Mouse (Mus musculus): Measurements from ENCODE around the gene Grk6. TPM values are rescaled to one million over a fixed set of nuclear protein-coding genes. Genes with fewer than 3 reads are reported as not detected.

The Grk6 gene
- total RNA-seq (2022) = 10 to 100 TPM; 36.0 to 55.3 (median 48.6) TPM

GRCm38 (mm10) chr13:55444937-55445315 lies at the start of gene Grk6:
Gene Grk6 (plus strand): TSS chr13:55445072.
- peak; percentile 100 for DNase-seq

- DNase-seq = no peak
Measured at GRCm38 (mm10) chr13:55398088-55398487, 46.8 kb upstream of the Grk6 start, which contains the start of gene Slc34a1. Gene Slc34a1 (plus strand): TSS chr13:55398187.

DNA sequence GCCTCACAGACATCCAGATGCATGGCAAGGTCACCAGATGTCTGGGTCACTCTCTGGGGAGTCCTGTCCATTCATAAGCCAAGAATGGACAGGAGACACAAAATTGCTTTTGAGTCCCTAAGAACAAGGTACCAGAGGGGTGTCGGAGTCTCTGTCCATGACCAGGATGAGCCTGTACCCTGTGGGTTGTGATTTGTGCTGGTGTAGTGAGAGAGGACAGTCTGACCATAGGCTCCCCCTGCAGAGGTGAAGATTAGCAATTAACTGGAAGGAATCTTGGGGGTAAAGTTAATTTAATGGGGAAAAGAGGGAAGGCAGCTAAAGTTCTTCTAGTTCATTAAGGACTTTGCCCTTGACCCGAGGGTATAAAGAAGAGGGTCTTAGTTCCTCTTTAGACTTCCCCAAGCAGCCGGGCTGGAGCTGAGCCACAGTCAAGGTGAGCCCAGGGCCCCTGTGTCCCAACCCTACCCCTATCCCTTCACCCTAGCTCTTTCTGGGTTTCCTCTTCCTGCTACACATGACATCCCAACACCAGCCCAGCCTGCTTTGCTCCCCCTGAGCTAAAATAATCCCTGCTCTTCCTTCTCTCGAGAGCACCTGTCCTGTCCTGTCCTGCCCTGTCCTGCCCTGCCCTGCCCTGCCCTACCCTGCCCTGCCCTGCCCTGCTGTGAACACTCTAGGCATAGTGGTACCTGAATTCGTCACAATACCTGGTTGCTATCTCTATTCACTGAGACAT lies 45.4 kb upstream of the Grk6 start:
- DNase-seq = no peak

GRCm38 (mm10) chr13:55400039-55400346 lies 44.9 kb upstream of the Grk6 start:
- no peak for DNase-seq

GRCm38 (mm10) chr13:55403266-55403665 lies 41.6 kb upstream of the Grk6 start:
- no peak for DNase-seq

DNA sequence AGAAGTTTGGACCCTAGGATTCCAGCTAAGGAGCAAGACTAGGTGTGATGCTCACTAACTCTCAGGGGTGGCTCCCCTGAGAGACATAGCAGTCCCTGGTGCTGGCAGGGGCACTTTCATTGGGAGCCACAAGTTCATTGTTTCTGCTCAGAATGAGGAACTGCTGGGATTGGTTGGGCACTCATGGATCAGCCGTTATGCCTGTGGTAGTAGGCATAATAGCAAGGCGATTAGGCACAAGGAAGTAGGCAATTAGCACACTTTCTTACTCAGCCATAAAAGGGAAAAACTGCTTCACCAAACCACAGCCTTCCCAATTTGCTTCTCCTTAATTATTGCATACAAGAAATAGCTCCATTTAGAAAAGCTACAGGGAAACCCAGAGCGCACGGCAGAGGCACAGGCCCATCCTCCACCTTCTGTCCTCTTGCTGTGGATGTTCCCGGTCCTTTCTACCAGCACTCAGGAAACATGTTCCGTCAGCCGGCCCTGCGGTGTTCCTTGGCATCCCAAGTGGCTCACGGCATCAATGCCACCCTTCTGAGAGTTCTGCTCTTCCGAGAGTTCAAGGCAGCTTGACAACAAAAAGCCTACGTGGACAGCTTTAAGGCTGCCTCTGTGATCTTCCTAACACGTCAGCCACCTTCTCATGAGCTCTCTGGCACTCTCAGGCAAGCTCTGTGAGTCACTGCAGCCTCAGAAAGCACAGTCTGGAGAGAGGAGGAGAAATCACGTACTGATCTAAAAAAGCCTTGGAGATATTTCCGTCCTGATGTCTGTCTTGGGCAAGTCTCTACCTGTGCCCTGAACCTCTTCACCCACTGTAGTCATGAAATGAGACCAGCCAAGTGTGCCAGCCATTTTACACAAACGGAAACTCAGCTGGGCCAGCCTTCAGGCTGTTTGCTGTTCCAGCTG lies 40.7 kb upstream of the Grk6 start:
- no peak for DNase-seq

DNA sequence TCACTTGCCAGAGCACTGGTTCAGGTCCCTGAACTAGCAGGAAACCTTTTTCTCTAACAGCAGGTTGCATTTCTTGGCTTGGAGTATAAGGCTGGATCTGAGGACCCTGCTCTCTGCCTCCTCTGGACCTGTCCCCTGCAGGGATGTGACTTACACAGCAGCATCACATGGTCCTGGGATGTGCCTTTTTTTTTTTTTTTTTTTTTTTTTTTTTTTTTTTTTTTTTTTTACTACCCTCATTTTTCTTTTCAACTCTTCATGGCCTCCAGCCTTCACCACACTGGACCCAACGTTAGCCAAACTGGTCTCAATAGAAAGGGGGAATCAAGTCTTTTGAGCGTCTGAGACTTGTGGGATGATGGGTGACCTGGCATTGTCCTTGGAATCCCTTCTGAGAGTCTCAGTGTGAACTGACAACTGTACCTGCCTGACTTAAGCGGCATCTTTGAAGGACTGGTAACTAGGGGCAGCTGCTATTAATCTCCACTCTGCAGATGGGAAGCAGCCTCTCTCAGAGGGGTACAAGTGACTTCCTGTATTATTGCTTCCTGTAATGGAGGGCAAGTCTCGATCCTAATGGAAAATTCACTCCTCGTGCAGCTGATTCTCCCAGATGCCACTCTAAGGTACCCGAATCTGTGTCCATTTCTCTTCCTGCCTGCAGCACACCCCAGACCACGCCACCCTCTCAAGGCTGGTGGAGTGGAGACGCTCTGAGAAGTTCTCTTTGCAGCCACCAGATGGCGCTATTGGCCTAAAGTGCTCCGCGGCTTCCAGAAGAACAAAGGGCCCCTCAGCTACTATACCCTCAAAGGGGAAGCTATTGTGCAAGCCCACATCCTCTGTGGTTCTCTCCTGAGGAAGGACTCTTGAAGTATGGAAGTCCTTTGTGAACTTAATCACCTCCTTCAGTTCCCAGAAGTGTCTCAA lies 39.8 kb upstream of the Grk6 start:
- peak; percentile 36 for DNase-seq

DNA sequence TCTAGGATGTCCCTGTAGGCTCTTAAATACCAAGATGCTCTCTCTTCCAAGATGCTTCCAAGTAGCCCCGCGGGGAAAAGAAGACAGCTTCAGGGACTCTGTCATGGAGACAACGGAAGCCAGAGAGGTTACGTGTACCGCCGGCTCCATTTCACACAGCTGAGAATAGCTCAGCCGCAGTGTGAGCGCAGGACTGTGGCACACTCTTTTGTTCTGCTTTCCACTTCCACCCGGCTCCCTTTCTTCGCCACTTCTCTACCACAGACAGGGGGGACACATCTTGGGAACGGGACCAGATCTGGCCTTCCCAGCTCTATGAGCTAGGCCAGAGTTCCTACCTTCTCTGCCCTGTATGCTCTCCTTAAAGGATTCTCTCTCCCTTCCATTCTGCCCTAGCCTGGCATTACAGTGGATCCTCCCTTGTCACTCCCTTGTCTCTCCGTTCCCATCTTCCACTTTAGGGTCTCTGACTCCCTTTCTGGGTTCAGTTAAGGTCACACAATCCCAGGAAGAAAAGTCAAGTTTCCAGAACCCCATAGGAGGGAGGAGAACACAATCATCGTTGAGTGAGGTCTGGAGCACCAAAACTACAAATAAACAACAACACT lies 39.0 kb upstream of the Grk6 start:
- no peak for DNase-seq

GRCm38 (mm10) chr13:55407341-55407740 lies 37.5 kb upstream of the Grk6 start:
- no peak for DNase-seq

DNA sequence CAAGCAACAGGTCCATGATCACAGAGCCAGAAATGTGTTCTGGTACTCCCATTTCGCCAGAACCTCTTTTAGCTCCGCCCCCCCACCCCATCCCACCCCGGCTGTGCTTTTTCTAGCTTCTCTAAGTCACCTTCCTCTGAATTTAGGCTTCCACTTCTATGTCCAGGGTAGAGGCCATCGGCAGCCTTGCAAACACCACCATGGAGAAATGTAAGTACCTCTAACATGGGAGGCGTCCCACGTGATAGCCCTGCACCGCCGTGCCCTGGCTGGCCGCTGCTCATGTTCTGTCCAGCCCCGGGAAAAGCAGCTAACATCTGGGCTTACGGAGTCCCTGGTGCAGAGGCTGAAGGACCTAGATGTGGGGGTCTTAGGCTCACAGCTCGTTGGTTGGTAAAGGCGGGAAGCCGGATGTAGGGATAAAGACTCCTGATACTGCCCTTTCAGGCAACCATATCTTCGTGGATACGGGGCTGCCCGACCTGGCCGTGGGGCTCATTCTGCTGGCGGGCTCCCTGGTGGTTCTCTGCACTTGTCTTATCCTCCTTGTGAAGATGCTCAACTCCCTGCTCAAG lies 36.2 kb upstream of the Grk6 start:
- DNase-seq = no peak

DNA sequence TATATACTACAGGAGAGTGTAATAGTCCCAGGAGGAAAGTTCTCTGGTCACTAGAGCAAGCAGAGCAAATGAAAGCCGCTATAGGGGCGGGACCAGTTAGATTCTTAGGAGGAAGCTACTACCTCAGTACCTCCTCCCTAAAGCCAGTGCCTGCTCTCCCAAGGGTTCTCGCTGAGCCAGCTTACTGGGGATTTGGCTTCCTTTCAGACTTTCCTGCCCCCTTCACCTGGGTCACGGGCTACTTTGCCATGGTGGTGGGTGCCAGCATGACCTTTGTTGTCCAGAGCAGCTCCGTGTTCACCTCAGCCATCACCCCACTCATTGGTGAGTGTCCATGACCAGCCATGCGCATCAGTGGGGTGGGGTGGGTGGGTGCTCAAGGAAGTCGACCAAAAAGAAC lies 33.0 kb upstream of the Grk6 start:
- no peak for DNase-seq

- DNase-seq = no peak
Measured at GRCm38 (mm10) chr13:55412643-55413307, 32.1 kb upstream of the Grk6 start.

GRCm38 (mm10) chr13:55413333-55413732 lies 31.5 kb upstream of the Grk6 start:
- DNase-seq = no peak

- DNase-seq = no peak
Measured at GRCm38 (mm10) chr13:55414743-55415380, 30.0 kb upstream of the Grk6 start, which contains the start of gene Pfn3. Gene Pfn3 (minus strand): TSS chr13:55415232.

GRCm38 (mm10) chr13:55418004-55418403 lies 26.9 kb upstream of the Grk6 start:
- DNase-seq = peak; percentile 81

GRCm38 (mm10) chr13:55419142-55419541 lies 25.7 kb upstream of the Grk6 start:
- no peak for DNase-seq

DNA sequence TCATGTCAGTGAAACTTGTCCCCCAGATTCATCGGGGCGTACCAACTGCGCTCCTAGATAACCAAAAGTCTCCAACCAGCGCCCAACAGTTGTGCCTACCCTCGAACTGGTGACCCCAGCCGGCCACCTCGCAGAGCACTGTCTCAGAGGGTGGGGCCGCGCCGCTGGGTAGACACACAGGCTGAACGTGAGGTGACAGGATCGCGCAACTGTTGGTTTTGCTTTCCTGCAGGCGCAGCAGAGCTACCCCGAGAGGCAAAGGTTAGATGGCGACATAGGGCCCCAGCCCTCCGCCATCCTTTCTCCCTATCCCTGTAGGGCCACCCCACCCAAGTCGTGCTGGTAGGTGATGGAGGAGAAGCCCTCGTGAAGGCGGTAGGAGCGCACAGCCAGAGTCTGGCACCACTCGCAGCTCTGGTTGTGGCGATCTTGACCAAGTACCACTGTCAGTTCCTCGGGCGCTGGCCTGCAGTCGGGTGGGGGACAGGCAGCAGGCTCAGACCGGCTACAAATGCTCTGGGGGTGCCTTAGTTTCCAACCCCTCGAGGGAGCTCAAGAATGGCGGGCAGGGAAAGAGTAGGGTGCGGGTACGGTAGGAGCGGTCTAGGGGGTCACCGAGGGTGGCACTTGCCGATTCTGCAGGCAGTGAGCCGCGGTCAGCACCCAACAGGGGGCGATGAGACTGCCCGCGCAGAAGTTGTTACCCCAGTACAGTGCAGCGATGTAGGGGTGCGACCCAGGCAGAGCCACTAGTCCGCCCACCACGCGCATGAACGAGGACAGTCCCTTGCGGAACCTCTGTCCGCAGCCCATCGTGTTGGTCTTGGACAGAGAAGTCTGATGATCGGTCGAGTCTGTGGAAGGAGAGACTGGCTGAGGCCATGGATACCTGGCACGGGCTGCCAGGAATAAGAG lies 24.6 kb upstream of the Grk6 start:
- DNase-seq = no peak

DNA sequence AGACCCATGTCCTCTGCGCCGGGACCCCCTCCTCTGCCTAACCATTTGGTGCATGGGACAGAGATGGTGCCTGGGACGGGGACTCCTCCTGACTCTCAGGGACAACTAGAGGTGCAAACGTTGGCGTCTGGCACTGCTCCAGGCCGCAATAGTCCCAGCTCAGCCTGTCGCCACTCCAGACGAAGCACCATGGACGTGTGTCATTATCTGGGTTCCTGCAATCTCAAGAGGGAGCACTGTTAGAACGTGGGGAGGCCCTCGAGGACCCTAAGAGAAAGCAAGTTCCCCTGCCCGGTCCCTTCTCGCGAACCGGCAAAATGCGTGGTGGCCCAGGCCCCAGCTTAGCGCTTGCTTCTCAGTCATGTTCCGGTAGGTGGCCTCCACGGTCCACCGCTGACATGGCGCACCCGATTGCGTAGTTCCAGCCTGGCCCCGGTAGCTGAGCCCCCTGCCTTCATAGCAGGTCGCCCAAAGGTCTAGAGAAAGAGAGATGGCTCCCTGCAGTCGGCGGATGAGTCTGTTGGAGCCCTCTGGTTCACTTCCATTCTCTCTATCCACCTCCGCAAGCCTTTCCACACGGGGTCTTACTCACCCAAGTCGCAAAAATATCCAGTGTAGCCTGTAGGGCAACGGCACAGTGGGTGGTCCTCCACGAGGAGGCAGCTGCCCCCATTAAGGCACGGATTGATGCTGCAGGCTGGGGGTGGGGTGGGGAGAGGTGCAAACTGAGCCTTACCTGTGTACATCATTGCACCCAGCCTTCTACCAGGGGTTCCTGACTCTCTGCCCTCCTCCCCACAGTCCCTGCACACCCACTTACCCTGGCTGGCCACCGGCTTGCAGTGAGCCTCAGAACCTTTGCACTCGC lies 23.7 kb upstream of the Grk6 start:
- DNase-seq = peak; percentile 53

DNA sequence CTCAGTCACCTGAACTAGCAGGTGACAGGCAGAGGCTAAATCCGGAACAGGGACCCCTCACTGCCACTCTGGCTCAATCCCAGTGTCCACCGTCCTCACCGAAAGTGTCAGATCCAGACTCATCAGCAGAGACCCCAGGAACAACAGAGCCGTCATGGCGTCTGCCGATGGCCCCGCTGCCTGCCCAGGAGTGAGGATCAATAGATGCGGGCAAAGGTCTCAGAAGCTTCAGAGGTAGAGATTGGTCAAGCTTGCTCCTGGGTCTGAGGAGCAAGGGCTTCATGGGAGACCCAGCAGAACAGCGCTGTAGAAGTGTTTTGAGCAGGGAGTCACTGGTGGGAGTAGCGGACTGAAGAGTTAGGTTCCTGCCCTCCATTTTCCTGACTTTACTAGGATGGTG lies 18.3 kb upstream of the Grk6 start, which contains the start of gene F12:
Gene F12 (minus strand): TSS at position 181 of the 400 bp plus-strand sequence.
- no peak for DNase-seq
